Mouse (Mus musculus) kidney, adult 2 months (tissue): ENCODE results near the gene Uggt2.

Experiments used
- CTCF ChIP-seq: fragments of 200-500 bp; conservative IDR thresholded peaks from 2 replicates; pipeline ENCODE4 v1.5.1; 2011; ENCODE audit warnings: low read depth, mild to moderate bottlenecking, control low read depth, low read length, moderate library complexity, mixed read lengths; ENCODE audit not compliant: insufficient read depth, insufficient read length
- POLR2A ChIP-seq: fragments of 200-500 bp; IDR thresholded peaks from one replicate; pipeline ENCODE4 v1.6.1; 2011; ENCODE audit warnings: low read depth, low read length, control low read depth

GRCm38 (mm10) chr14:119025889-119026288 lies 73.3 kb downstream of the Uggt2 start:
- TF ChIP-seq CTCF (peak; percentile 44), POLR2A (no peak)
